Mouse (Mus musculus) ES-Bruce4 (cell line): ENCODE data around the gene Tra2b. TPM values are rescaled to one million over a fixed set of nuclear protein-coding genes. Genes with fewer than 3 reads are reported as not detected.

ENCODE experiments used
- H3K27ac ChIP-seq: 2 replicates; pipeline ENCODE4 v1.5.1; 2012; ENCODE audit warnings: low read length, inconsistent platforms; ENCODE audit not compliant: insufficient read depth
- H3K27me3 ChIP-seq: 2 replicates; pipeline ENCODE4 v1.6.1; 2012; ENCODE audit warnings: mild to moderate bottlenecking, low read length, inconsistent platforms; ENCODE audit not compliant: control insufficient read depth, poor library complexity, insufficient read depth, severe bottlenecking
- H3K36me3 ChIP-seq: 2 replicates; pipeline ENCODE4 v1.6.1; 2012; ENCODE audit warnings: inconsistent platforms, mild to moderate bottlenecking, low read length, moderate library complexity; ENCODE audit not compliant: control insufficient read depth, poor library complexity, insufficient read depth, severe bottlenecking
- H3K4me1 ChIP-seq: one replicate; pipeline ENCODE4 v1.8.1; 2011; ENCODE audit warnings: low read length; ENCODE audit not compliant: control insufficient read depth, insufficient read depth
- H3K4me3 ChIP-seq: 2 replicates; pipeline ENCODE4 v1.5.1; 2011; ENCODE audit warnings: low read depth, mild to moderate bottlenecking, low read length
- H3K9ac ChIP-seq: 2 replicates; pipeline ENCODE4 v1.6.1; 2012; ENCODE audit warnings: low read depth, mild to moderate bottlenecking, inconsistent platforms; ENCODE audit not compliant: poor library complexity, severe bottlenecking
- H3K9me3 ChIP-seq: replicated peaks from 2 replicates; pipeline ENCODE4 v1.6.1; 2012; ENCODE audit warnings: mild to moderate bottlenecking, low read length, inconsistent platforms; ENCODE audit not compliant: control insufficient read depth, poor library complexity, insufficient read depth, severe bottlenecking
- CTCF ChIP-seq: IDR thresholded peaks from one replicate; pipeline ENCODE4 v1.8.1; 2011; ENCODE audit warnings: low read depth, low read length
- EP300 ChIP-seq: IDR thresholded peaks from 2 replicates; pipeline ENCODE4 v1.6.1; 2011; ENCODE audit warnings: low read depth, low read length; ENCODE audit not compliant: insufficient read depth
- POLR2A ChIP-seq: IDR thresholded peaks from one replicate; pipeline ENCODE4 v1.8.1; 2011; ENCODE audit warnings: low read length; ENCODE audit not compliant: insufficient read depth
- polyA plus RNA-seq: library from polyadenylated mRNA; stranded (reverse); fragments of >200 nt; gene quantifications from 2 replicates; pipeline ENCODE4 v1.2.4, GENCODE M21; 2011; ENCODE audit warnings: low read depth; ENCODE audit not compliant: missing spikeins, insufficient read depth, insufficient read length

Tra2b gene
- polyA plus RNA-seq, 1 experiment, result 380 TPM

GRCm38 (mm10) chr16:22203501-22203900, 62.3 kb downstream of the Tra2b start:
- H3K27ac ChIP-seq, result no peak overlapping the region
- TF ChIP-seq POLR2A, result no peak
- TF ChIP-seq EP300, result no peak
- TF ChIP-seq CTCF, result no peak

GRCm38 (mm10) chr16:22201858-22202257, 63.9 kb downstream of the Tra2b start:
- no peaks in the 10 kb centered on the region for H3K36me3 ChIP-seq
- H3K27me3 ChIP-seq, result no peaks in the 10 kb centered on the region
- no peak overlapping the region for H3K9ac ChIP-seq
- no peak overlapping the region for H3K27ac ChIP-seq
- H3K4me3 ChIP-seq, result no peak overlapping the region
- no peaks in the 10 kb centered on the region for H3K4me1 ChIP-seq
- no peaks in the 10 kb centered on the region for H3K9me3 ChIP-seq
- no peak for TF ChIP-seq CTCF
- TF ChIP-seq POLR2A, result no peak
- 0 out of 2 replicates have a peak, but pooled peaks have one; percentile 11 for TF ChIP-seq EP300

More at GRCm38 (mm10) chr16:22203501-22203900, 62.3 kb downstream of the Tra2b start:
- H3K4me1 ChIP-seq, result no peaks in the 10 kb centered on the region
- no peaks in the 10 kb centered on the region for H3K9me3 ChIP-seq
- no peak overlapping the region for H3K9ac ChIP-seq
- no peaks in the 10 kb centered on the region for H3K36me3 ChIP-seq
- no peak overlapping the region for H3K4me3 ChIP-seq
- H3K27me3 ChIP-seq, result no peaks in the 10 kb centered on the region

GRCm38 (mm10) chr16:22200476-22200875, 65.3 kb downstream of the Tra2b start:
- Histone ChIP-seq H3K9me3 (no peaks in the 10 kb centered on the region), H3K9ac (peak overlapping the region; percentile 37)

More at GRCm38 (mm10) chr16:22200476-22200875, 65.3 kb downstream of the Tra2b start:
- H3K36me3 ChIP-seq, result no peaks in the 10 kb centered on the region
- H3K4me3 ChIP-seq, result no peak overlapping the region
- no peaks in the 10 kb centered on the region for H3K4me1 ChIP-seq
- peak overlapping the region; percentile 87 for H3K27ac ChIP-seq
- no peaks in the 10 kb centered on the region for H3K27me3 ChIP-seq
- TF ChIP-seq POLR2A (peak; percentile 72), CTCF (no peak), EP300 (no peak)

Other genes with a start within 250 kb of the Tra2b start
- gene Igf2bp2, start 102.7 kb downstream of the Tra2b start, polyA plus RNA-seq, result 89.0 and 92.6 TPM in 2 replicates
- gene Etv5, start 173.7 kb upstream of the Tra2b start, polyA plus RNA-seq, result 130 and 133 TPM in 2 replicates